Mouse (Mus musculus) MEL (cell line): Measurements from ENCODE around the gene Rab5a. TPM values are rescaled to one million over a fixed set of nuclear protein-coding genes. Genes with fewer than 3 reads are reported as not detected.

ENCODE experiments used
- DNase-seq: peaks from one replicate; pipeline ENCODE4 v3.0.0; 2011; ENCODE audit warnings: low read depth, low spot score
- H3K27ac ChIP-seq: 2 replicates; pipeline ENCODE4 v1.5.1; 2012; ENCODE audit warnings: low read depth, mild to moderate bottlenecking, control low read depth, low read length, moderate library complexity; ENCODE audit not compliant: control insufficient read depth
- H3K27me3 ChIP-seq, 2 experiments: fragments of 150-350 bp in 1 of 2; sonication (generic) in 1 of 2; 2 replicates each; pipeline ENCODE4 v1.6.1; 2012; ENCODE audit warnings: low read length in 2 of 2, mild to moderate bottlenecking in 2 of 2, improper control_type of control experiment in 1 of 2, moderate library complexity in 1 of 2; ENCODE audit not compliant: insufficient read depth in 2 of 2, control insufficient read depth in 1 of 2
- H3K36me3 ChIP-seq, 2 experiments: 2 replicates each; pipeline ENCODE4 v1.6.1; 2012 to 2014; ENCODE audit warnings: low read length in 2 of 2, improper control_type of control experiment in 1 of 2, inconsistent platforms in 1 of 2, mild to moderate bottlenecking in 1 of 2; ENCODE audit not compliant: insufficient read depth in 2 of 2, control insufficient read depth in 1 of 2
- H3K4me1 ChIP-seq, 2 experiments: fragments of 150-350 bp in 1 of 2; sonication (generic) in 1 of 2; 2 replicates each; pipeline ENCODE4 v1.6.1; 2012; ENCODE audit warnings: low read length in 2 of 2, improper control_type of control experiment in 1 of 2, mild to moderate bottlenecking in 1 of 2; ENCODE audit not compliant: insufficient read depth in 2 of 2, control insufficient read depth in 1 of 2
- H3K4me3 ChIP-seq, 2 experiments: fragments of 150-350 bp in 1 of 2; sonication (generic) in 1 of 2; 2 replicates each; pipeline ENCODE4 v1.5.1; 2012; ENCODE audit warnings: low read depth in 2 of 2, low read length in 2 of 2, mild to moderate bottlenecking in 2 of 2, moderate library complexity in 2 of 2, control low read depth in 1 of 2, improper control_type of control experiment in 1 of 2; ENCODE audit not compliant: control insufficient read depth in 1 of 2, insufficient read depth in 1 of 2
- H3K79me2 ChIP-seq: 2 replicates; pipeline ENCODE4 v1.6.1; 2012; ENCODE audit warnings: mild to moderate bottlenecking, low read length, moderate library complexity; ENCODE audit not compliant: control insufficient read depth, poor library complexity, insufficient read depth
- H3K9ac ChIP-seq: 2 replicates; pipeline ENCODE4 v1.6.1; 2012; ENCODE audit warnings: low read depth, mild to moderate bottlenecking, control low read depth, low read length, moderate library complexity; ENCODE audit not compliant: control insufficient read depth, poor library complexity, severe bottlenecking
- H3K9me3 ChIP-seq: fragments of 150-350 bp; sonication (generic); replicated peaks from 2 replicates; pipeline ENCODE4 v1.6.1; 2012; ENCODE audit warnings: mild to moderate bottlenecking, low read length, improper control_type of control experiment, moderate library complexity; ENCODE audit not compliant: insufficient read depth
- CHD2 ChIP-seq: IDR thresholded peaks from 2 replicates; pipeline ENCODE4 v1.6.1; 2011; ENCODE audit warnings: low read length, improper control_type of control experiment
- CTCF ChIP-seq, 3 experiments: IDR thresholded peaks in 2 of 3; conservative IDR thresholded peaks in 1 of 3; 2 replicates each; pipeline ENCODE4 v1.5.1; 2011 to 2012; ENCODE audit warnings: low read length in 3 of 3, low read depth in 2 of 3, mild to moderate bottlenecking in 2 of 3, improper control_type of control experiment in 1 of 3, inconsistent platforms in 1 of 3, mixed read lengths in 1 of 3, moderate library complexity in 1 of 3; ENCODE audit not compliant: control insufficient read depth in 1 of 3, insufficient read depth in 1 of 3, poor library complexity in 1 of 3, severe bottlenecking in 1 of 3
- ELF1 ChIP-seq: IDR thresholded peaks from 2 replicates; pipeline ENCODE4 v1.6.1; 2014; ENCODE audit warnings: low read depth, mild to moderate bottlenecking, inconsistent platforms, low read length, improper control_type of control experiment, moderate library complexity
- EP300 ChIP-seq, 2 experiments: IDR thresholded peaks; 2 replicates each; pipeline ENCODE4 v1.6.1; 2011; ENCODE audit warnings: improper control_type of control experiment in 2 of 2, low read length in 2 of 2, low read depth in 1 of 2, mild to moderate bottlenecking in 1 of 2
- GABPA ChIP-seq: IDR thresholded peaks from 2 replicates; pipeline ENCODE4 v1.6.1; 2012; ENCODE audit warnings: low read depth, mild to moderate bottlenecking, inconsistent platforms, low read length, improper control_type of control experiment, moderate library complexity
- HCFC1 ChIP-seq: IDR thresholded peaks from 2 replicates; pipeline ENCODE4 v1.6.1; 2012; ENCODE audit warnings: low read depth, mild to moderate bottlenecking, inconsistent platforms, low read length, improper control_type of control experiment, moderate library complexity
- JUND ChIP-seq: IDR thresholded peaks from 2 replicates; pipeline ENCODE4 v1.6.1; 2011; ENCODE audit warnings: low read depth, mild to moderate bottlenecking, improper control_type of control experiment, low read length
- KAT2A ChIP-seq: conservative IDR thresholded peaks from 2 replicates; pipeline ENCODE4 v1.6.1; 2012; ENCODE audit warnings: low read depth, low read length, improper control_type of control experiment, inconsistent platforms
- MAFK ChIP-seq: IDR thresholded peaks from 2 replicates; pipeline ENCODE4 v1.6.1; 2011; ENCODE audit warnings: low read depth, mild to moderate bottlenecking, low read length, improper control_type of control experiment, borderline replicate concordance
- MAX ChIP-seq: IDR thresholded peaks from 2 replicates; pipeline ENCODE4 v1.6.1; 2011; ENCODE audit warnings: low read length, improper control_type of control experiment
- MXI1 ChIP-seq: IDR thresholded peaks from 2 replicates; pipeline ENCODE4 v1.6.1; 2011; ENCODE audit warnings: mild to moderate bottlenecking, low read depth, low read length, improper control_type of control experiment
- NRF1 ChIP-seq: IDR thresholded peaks from 2 replicates; pipeline ENCODE4 v1.6.1; 2014; ENCODE audit warnings: low read depth, mild to moderate bottlenecking, inconsistent platforms, low read length, improper control_type of control experiment, moderate library complexity; ENCODE audit not compliant: poor library complexity, insufficient read depth, severe bottlenecking
- POLR2A ChIP-seq, 2 experiments: IDR thresholded peaks; 2 replicates each; pipeline ENCODE4 v1.6.1; 2011 to 2012; ENCODE audit warnings: low read length in 2 of 2, mild to moderate bottlenecking in 2 of 2, control low read depth in 1 of 2, improper control_type of control experiment in 1 of 2, low read depth in 1 of 2, moderate library complexity in 1 of 2; ENCODE audit not compliant: control insufficient read depth in 1 of 2, insufficient read depth in 1 of 2, poor library complexity in 1 of 2
- POLR2AphosphoS2 ChIP-seq: IDR thresholded peaks from 2 replicates; pipeline ENCODE4 v1.6.1; 2011; ENCODE audit warnings: low read length, improper control_type of control experiment
- POLR2AphosphoS5 ChIP-seq: IDR thresholded peaks from 2 replicates; pipeline ENCODE4 v1.6.1; 2012; ENCODE audit warnings: low read depth, borderline replicate concordance, mild to moderate bottlenecking, inconsistent platforms, low read length, moderate library complexity, mixed read lengths
- RAD21 ChIP-seq: IDR thresholded peaks from 2 replicates; pipeline ENCODE4 v1.6.1; 2011; ENCODE audit warnings: mild to moderate bottlenecking, low read depth, low read length, improper control_type of control experiment
- RCOR1 ChIP-seq: IDR thresholded peaks from 2 replicates; pipeline ENCODE4 v1.6.1; 2012; ENCODE audit warnings: low read depth, mild to moderate bottlenecking, inconsistent platforms, low read length, improper control_type of control experiment
- SIN3A ChIP-seq: IDR thresholded peaks from 2 replicates; pipeline ENCODE4 v1.6.1; 2012; ENCODE audit warnings: low read length, improper control_type of control experiment, inconsistent platforms
- SMC3 ChIP-seq: IDR thresholded peaks from 2 replicates; pipeline ENCODE4 v1.6.1; 2011; ENCODE audit warnings: low read depth, low read length, improper control_type of control experiment
- TAL1 ChIP-seq: IDR thresholded peaks from 2 replicates; pipeline ENCODE4 v1.6.1; 2012; ENCODE audit warnings: mild to moderate bottlenecking, inconsistent platforms, low read length, moderate library complexity, mixed read lengths
- TCF12 ChIP-seq: IDR thresholded peaks from 2 replicates; pipeline ENCODE4 v1.6.1; 2014; ENCODE audit warnings: low read depth, mild to moderate bottlenecking, inconsistent platforms, low read length, improper control_type of control experiment, moderate library complexity
- UBTF ChIP-seq: IDR thresholded peaks from 2 replicates; pipeline ENCODE4 v1.6.1; 2012; ENCODE audit warnings: low read depth, mild to moderate bottlenecking, inconsistent platforms, low read length, improper control_type of control experiment, moderate library complexity, borderline replicate concordance; ENCODE audit not compliant: insufficient read depth
- USF1 ChIP-seq: IDR thresholded peaks from 2 replicates; pipeline ENCODE4 v1.6.1; 2014; ENCODE audit warnings: low read depth, mild to moderate bottlenecking, inconsistent platforms, low read length, improper control_type of control experiment, moderate library complexity
- USF2 ChIP-seq, 2 experiments: IDR thresholded peaks; 2 replicates each; pipeline ENCODE4 v1.6.1; 2011 to 2012; ENCODE audit warnings: improper control_type of control experiment in 2 of 2, low read length in 2 of 2, borderline replicate concordance in 1 of 2, inconsistent platforms in 1 of 2, low read depth in 1 of 2, mild to moderate bottlenecking in 1 of 2; ENCODE audit not compliant: insufficient read depth in 1 of 2
- ZC3H11A ChIP-seq: IDR thresholded peaks from 2 replicates; pipeline ENCODE4 v1.6.1; 2012; ENCODE audit warnings: low read depth, mild to moderate bottlenecking, inconsistent platforms, low read length, improper control_type of control experiment
- ZKSCAN1 ChIP-seq: IDR thresholded peaks from 2 replicates; pipeline ENCODE4 v1.6.1; 2012; ENCODE audit warnings: low read depth, mild to moderate bottlenecking, inconsistent platforms, low read length, improper control_type of control experiment, moderate library complexity
- ZMIZ1 ChIP-seq: IDR thresholded peaks from 2 replicates; pipeline ENCODE4 v1.6.1; 2012; ENCODE audit warnings: low read depth, mild to moderate bottlenecking, inconsistent platforms, low read length, improper control_type of control experiment, moderate library complexity
- ZNF384 ChIP-seq: IDR thresholded peaks from 2 replicates; pipeline ENCODE4 v1.6.1; 2012; ENCODE audit warnings: low read depth, mild to moderate bottlenecking, inconsistent platforms, low read length, improper control_type of control experiment
- polyA plus RNA-seq, 2 experiments: library from polyadenylated mRNA; stranded (reverse) in 1 of 2; unstranded in 1 of 2; fragments of >175 nt in 1 of 2; fragments of >200 nt in 1 of 2; gene quantifications; 2 replicates each; pipeline versions ENCODE4 v1.2.1 to v1.2.4; 2012; ENCODE audit warnings: low replicate concordance in 2 of 2, low read depth in 1 of 2; ENCODE audit not compliant: insufficient read length in 2 of 2, insufficient read depth in 1 of 2, missing spikeins in 1 of 2
- total RNA-seq: library from RNA; depleted of rRNA; stranded (reverse); fragments of 300-350 nt; gene quantifications from 2 replicates; pipeline ENCODE4 v1.2.3, GENCODE M21; 2012

The Rab5a gene
- total and polyA plus RNA-seq, 3 experiments, result 22.7 to 23.7 TPM; not detected in 1

GRCm38 (mm10) chr17:53502966-53503365 is 23.9 kb downstream of the Rab5a start:
- TF ChIP-seq JUND (no peak), ZNF384 (peak; percentile 87), CTCF (IDR thresholded peaks at IDR 0.05 in 2 of 3, conservative IDR thresholded peaks at IDR 0.05 in 1 of 3; ENCODE audit: control insufficient read depth in 1 of 3, insufficient read depth in 1 of 3, low read depth in 2 of 3, low read length in 3 of 3, poor library complexity in 1 of 3, severe bottlenecking in 1 of 3) (peak in 1 of 3 experiments; percentile 5; a peak in 1 of 6 replicates)
- Histone ChIP-seq H3K9ac (no peak overlapping the region), H3K36me3 (peaks cover 0 to 22% of the 10 kb centered on the region in 2 experiments; a peak in 2 of 4 replicates), H3K79me2 (no peaks in the 10 kb centered on the region; the same call in 1 of the 2 replicates), H3K27ac (no peak overlapping the region), H3K9me3 (no peaks in the 10 kb centered on the region), H3K4me3 (no peak overlapping the region), H3K4me1 (no peaks in the 10 kb centered on the region), H3K27me3 (no peaks in the 10 kb centered on the region)
- DNase-seq, result no peak

GRCm38 (mm10) chr17:53512311-53512951 is 33.4 kb downstream of the Rab5a start:
- DNase-seq, result peak; percentile 55
- no peak overlapping the region for H3K9ac ChIP-seq
- no peak overlapping the region for H3K4me3 ChIP-seq
- H3K79me2 ChIP-seq, result no peaks in the 10 kb centered on the region
- TF ChIP-seq RCOR1 (no peak), SIN3A (no peak), POLR2AphosphoS5 (no peak), POLR2AphosphoS2 (no peak), KAT2A (no peak), USF1 (no peak), TCF12 (no peak), CHD2 (no peak), USF2 (IDR thresholded peaks at IDR 0.05; ENCODE audit: borderline replicate concordance in 1 of 2, insufficient read depth in 1 of 2, low read depth in 1 of 2, low read length in 2 of 2) (no peak), EP300 (IDR thresholded peaks at IDR 0.05; ENCODE audit: low read depth in 1 of 2, low read length in 2 of 2) (no peak), ZC3H11A (peak; percentile 53), GABPA (no peak), NRF1 (no peak), HCFC1 (no peak), TAL1 (no peak), ZKSCAN1 (no peak), CTCF (IDR thresholded peaks at IDR 0.05 in 2 of 3, conservative IDR thresholded peaks at IDR 0.05 in 1 of 3; ENCODE audit: control insufficient read depth in 1 of 3, insufficient read depth in 1 of 3, low read depth in 2 of 3, low read length in 3 of 3, poor library complexity in 1 of 3, severe bottlenecking in 1 of 3) (peak; percentile 24 to 65 (median 34); a peak in 5 of 6 replicates), MAX (no peak), ELF1 (no peak), SMC3 (peak; percentile 80), MAFK (no peak), POLR2A (IDR thresholded peaks at IDR 0.05; ENCODE audit: control insufficient read depth in 1 of 2, insufficient read depth in 1 of 2, low read depth in 1 of 2, low read length in 2 of 2, poor library complexity in 1 of 2) (no peak), UBTF (no peak), MXI1 (no peak), RAD21 (peak; percentile 66), ZMIZ1 (no peak)
- H3K27me3 ChIP-seq, result no peaks in the 10 kb centered on the region
- no peaks in the 10 kb centered on the region; a peak in 1 of 4 replicates for H3K36me3 ChIP-seq
- no peaks in the 10 kb centered on the region for H3K9me3 ChIP-seq
- no peaks in the 10 kb centered on the region for H3K4me1 ChIP-seq
- H3K27ac ChIP-seq, result no peak overlapping the region
